Mouse (Mus musculus): Measurements from ENCODE around the gene Daam2.

GRCm38 (mm10) chr17:49498169-49498568 lies 66.0 kb downstream of the Daam2 start:
- TF ChIP-seq CTCF (IDR thresholded peaks at IDR 0.05; ENCODE audit: extremely low read depth, insufficient read length, insufficient replicate concordance, low read depth, low read length) (no peak), POLR2A (IDR thresholded peaks at IDR 0.05; ENCODE audit: low read depth, low read length) (no peak)
